In the genomic region with DNA sequence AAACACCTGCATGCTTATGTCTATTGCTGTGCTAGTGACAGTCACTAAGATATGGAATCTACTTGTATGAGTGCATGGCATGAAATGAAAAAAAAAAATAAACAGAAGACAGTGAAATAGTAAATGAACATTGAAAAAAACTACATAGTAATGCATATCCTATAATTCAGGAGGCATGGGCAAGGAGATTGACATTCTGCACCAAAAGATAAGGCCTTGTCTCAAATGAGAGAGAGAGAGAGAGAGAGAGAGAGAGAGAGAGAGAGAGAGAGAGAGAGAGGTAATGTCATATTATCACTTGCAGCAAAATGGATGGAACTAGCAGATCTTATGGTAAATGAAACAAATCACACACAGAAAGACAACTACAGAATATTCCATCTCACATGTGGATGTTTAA, we compare ENCODE assay signal across 13 mouse cellular contexts.
"Had no signal": no experiment of that assay in that cellular context is flagged by ENCODE, and none has a peak within 500 bp of the region (broad histone marks: within the 10 kb centered on the region; RNA-seq: fewer than 3 reads in every experiment).

No protein-coding gene starts in this region.

- H3K4me2 ChIP-seq: limb, embryonic 13.5 days; midbrain, embryonic 12.5 days; stomach, embryonic 15.5 days had no signal

- H3K9ac ChIP-seq: limb, embryonic 13.5 days; midbrain, embryonic 12.5 days; stomach, embryonic 15.5 days had no signal

- H3K4me3 ChIP-seq: limb, embryonic 13.5 days; megakaryocyte, embryonic 14.5 days; midbrain, embryonic 12.5 days; stomach, embryonic 15.5 days had no signal

- H3K9me3 ChIP-seq: limb, embryonic 13.5 days; midbrain, embryonic 12.5 days; stomach, embryonic 15.5 days had no signal

- H3K27me3 ChIP-seq: limb, embryonic 13.5 days; megakaryocyte, embryonic 14.5 days; midbrain, embryonic 12.5 days; stomach, embryonic 15.5 days had no signal

- ATAC-seq: intestine, postnatal 0 days had no signal

- DNase-seq: kidney, adult 8-10 months; kidney, postnatal 25 days; left cerebral cortex, postnatal 4 days; lung, adult 18-20 months; lung, postnatal 4 days; right cerebral cortex, postnatal 14 days; thymus, adult 2 months; thymus, postnatal 25 days had no signal

- H3K4me1 ChIP-seq: megakaryocyte, embryonic 14.5 days; midbrain, embryonic 12.5 days had no signal

- H3K27ac ChIP-seq: limb, embryonic 13.5 days; midbrain, embryonic 12.5 days; stomach, embryonic 15.5 days had no signal

- H3K36me3 ChIP-seq: limb, embryonic 13.5 days; midbrain, embryonic 12.5 days; stomach, embryonic 15.5 days had no signal
